Mouse (Mus musculus): ENCODE results near the gene Zfp536. TPM values are rescaled to one million over a fixed set of nuclear protein-coding genes. Genes with fewer than 3 reads are reported as not detected.
A peak's percentile ranks its signal among the peaks of the same experiment; 100 is the strongest.

The Zfp536 gene
- polyA plus RNA-seq, 1 experiment from 2014 or later: 36.0 TPM

DNA sequence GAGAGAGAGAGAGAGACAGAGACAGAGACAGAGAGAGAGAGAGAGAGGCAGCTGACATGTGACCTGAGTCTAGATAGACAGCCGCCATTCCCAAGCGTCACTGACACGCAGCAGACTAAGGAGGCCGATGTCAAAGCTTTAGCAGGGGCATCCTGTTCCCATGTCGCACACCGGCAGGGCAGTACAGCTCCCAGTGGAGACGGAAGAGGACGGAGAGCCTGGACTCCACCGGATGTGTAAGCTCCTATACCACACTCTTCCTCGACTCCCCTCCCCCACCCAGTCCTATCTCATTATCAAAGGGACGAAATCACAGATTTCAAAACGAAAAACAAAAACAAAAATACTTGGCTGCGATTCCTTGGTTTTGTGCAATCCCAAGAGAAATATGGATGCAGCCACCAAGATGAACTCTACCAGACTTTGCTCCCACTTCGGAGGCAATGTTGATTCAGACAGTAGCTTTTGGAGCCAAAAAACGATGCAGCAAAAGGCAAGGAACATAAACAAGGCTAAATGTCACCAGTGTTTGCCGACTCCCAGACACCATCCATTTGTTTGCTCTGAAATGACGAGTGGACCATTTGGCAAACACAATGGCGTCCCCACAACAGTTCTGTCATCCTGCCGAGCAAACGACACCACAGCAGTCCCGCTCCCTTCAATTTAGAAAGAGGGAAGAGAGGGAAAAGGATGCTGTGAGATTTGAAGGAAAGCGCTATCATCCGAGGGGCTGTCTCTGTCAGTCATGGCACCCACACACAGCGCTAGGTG is 299.9 kb downstream of the Zfp536 start:
- 73% methylated on average over 24 of the region's 24 CpGs for WGBS
- Histone ChIP-seq H3K9me3 (no peaks in the 10 kb centered on the region), H3K9ac (replicated peaks) (no peak overlapping the region), H3K4me2 (replicated peaks) (no peak overlapping the region), H3K27me3 (no peaks in the 10 kb centered on the region), H3K4me3 (no peak overlapping the region), H3K27ac (replicated peaks) (no peak overlapping the region), H3K4me1 (no peaks in the 10 kb centered on the region), H3K36me3 (no peaks in the 10 kb centered on the region)
- no peak for ATAC-seq (replicated peaks)

- Histone ChIP-seq H3K9ac (replicated peaks) (no peak overlapping the region), H3K9me3 (no peaks in the 10 kb centered on the region), H3K36me3 (no peaks in the 10 kb centered on the region), H3K27me3 (no peaks in the 10 kb centered on the region), H3K4me1 (no peaks in the 10 kb centered on the region), H3K4me3 (no peak overlapping the region), H3K27ac (replicated peaks) (no peak overlapping the region), H3K4me2 (replicated peaks) (no peak overlapping the region)
- ATAC-seq (replicated peaks): no peak
- 57% methylated on average over 8 of the region's 8 CpGs for WGBS
Measured at GRCm38 (mm10) chr7:37471726-37472125, 301.7 kb downstream of the Zfp536 start.

GRCm38 (mm10) chr7:37466477-37467243 is 306.8 kb downstream of the Zfp536 start:
- Histone ChIP-seq H3K4me1 (no peaks in the 10 kb centered on the region), H3K9ac (replicated peaks) (no peak overlapping the region), H3K27ac (replicated peaks) (no peak overlapping the region), H3K9me3 (no peaks in the 10 kb centered on the region), H3K4me2 (replicated peaks) (no peak overlapping the region), H3K36me3 (no peaks in the 10 kb centered on the region), H3K27me3 (no peaks in the 10 kb centered on the region), H3K4me3 (no peak overlapping the region)
- ATAC-seq (replicated peaks): 0 out of 2 replicates have a peak, but pooled peaks have one; percentile 19
- WGBS: 60% methylated on average over 9 of the region's 9 CpGs

DNA sequence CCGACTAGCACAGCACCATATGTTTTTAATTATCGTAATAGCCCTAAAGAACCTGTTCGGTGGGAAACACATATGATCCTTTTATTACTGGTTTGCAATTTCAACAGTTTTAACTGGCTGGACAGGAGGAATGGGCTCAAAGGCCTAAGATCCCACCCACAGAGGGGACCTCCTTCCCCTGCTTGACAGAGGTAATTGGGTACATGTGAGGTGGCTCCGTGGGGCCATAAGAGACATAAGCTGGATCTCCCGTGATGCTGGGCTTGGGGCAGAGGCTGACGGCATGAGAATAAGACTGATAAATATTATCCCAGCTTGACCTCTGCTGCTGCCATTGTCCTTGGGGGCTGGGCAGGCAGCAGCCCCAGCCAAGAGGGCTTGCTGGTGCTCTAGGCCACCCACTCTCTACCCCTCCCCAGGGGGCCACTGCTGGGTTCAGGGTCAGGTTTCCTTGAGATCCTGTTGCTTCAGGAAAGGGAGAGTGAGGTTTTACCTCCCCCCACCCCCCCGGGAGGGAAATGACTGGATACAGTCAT is 309.2 kb downstream of the Zfp536 start:
- WGBS: 60% methylated on average over 7 of the region's 7 CpGs
- no peak overlapping the region for H3K27ac ChIP-seq (replicated peaks)
- ATAC-seq (replicated peaks): no peak

DNA sequence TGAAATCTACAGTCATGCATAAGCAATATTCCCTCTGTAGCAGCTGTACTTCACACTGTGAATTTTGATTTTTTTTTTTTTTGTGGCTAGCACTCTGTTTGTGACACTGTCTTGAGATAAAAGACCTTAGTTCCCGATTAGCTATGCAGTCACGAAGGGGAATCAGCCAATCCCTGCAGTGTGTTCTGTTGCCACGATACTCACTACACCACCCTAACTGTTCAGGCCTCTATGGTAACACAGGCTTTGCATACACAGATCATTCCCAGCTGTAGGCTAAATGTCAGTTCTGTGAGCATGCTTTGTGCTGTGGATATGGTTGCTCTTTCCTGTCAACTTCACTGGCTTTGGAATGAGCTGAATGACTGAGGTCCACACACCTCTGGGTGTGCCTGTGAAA is 325.9 kb downstream of the Zfp536 start:
- H3K9ac ChIP-seq (replicated peaks): no peak overlapping the region
- 88% methylated on average over 3 of the region's 3 CpGs for WGBS
- H3K4me3 ChIP-seq: no peak overlapping the region
- H3K27me3 ChIP-seq: no peaks in the 10 kb centered on the region
- H3K4me2 ChIP-seq (replicated peaks): no peak overlapping the region
- no peaks in the 10 kb centered on the region for H3K9me3 ChIP-seq
- no peak for ATAC-seq (replicated peaks)
- H3K27ac ChIP-seq (replicated peaks): no peak overlapping the region
- H3K4me1 ChIP-seq: no peaks in the 10 kb centered on the region
- H3K36me3 ChIP-seq: no peaks in the 10 kb centered on the region

More for the DNA sequence above, 309.2 kb downstream of the Zfp536 start:
- H3K27me3 ChIP-seq: no peaks in the 10 kb centered on the region
- no peaks in the 10 kb centered on the region for H3K36me3 ChIP-seq
- H3K9ac ChIP-seq (replicated peaks): no peak overlapping the region
- H3K4me1 ChIP-seq: no peaks in the 10 kb centered on the region
- H3K4me2 ChIP-seq (replicated peaks): no peak overlapping the region
- no peaks in the 10 kb centered on the region for H3K9me3 ChIP-seq
- H3K4me3 ChIP-seq: no peak overlapping the region

DNA sequence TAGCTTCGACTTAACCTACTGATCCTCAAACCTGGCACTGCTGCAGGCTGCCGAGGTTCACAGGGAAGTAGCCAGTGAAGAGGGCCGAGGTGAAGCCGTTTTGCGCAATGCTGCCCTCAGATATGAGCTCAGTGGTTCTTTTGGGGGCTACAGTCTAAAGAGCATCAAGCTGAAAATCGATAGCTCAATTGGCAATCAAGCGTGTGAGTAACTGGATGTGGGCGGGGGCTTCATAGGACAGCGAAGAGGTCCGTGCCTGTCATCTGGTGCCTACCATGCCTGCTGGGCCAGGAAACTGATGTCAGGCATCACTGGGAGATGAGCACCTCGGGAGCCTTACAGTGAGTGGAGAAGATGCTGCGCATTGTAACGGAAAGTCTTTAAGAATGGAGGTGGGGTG is 333.5 kb downstream of the Zfp536 start:
- no peak overlapping the region for H3K4me2 ChIP-seq (replicated peaks)
- H3K27ac ChIP-seq (replicated peaks): no peak overlapping the region
- H3K27me3 ChIP-seq: no peaks in the 10 kb centered on the region
- H3K4me3 ChIP-seq: no peak overlapping the region
- H3K9me3 ChIP-seq: no peaks in the 10 kb centered on the region
- peak; percentile 32; the same call in 1 of the 2 replicates for ATAC-seq (replicated peaks)
- no peaks in the 10 kb centered on the region for H3K4me1 ChIP-seq
- H3K36me3 ChIP-seq: no peaks in the 10 kb centered on the region
- WGBS: 85% methylated on average over 13 of the region's 13 CpGs
- H3K9ac ChIP-seq (replicated peaks): no peak overlapping the region

- Histone ChIP-seq H3K36me3 (no peaks in the 10 kb centered on the region), H3K9ac (replicated peaks) (no peak overlapping the region), H3K9me3 (no peaks in the 10 kb centered on the region), H3K4me2 (replicated peaks) (no peak overlapping the region), H3K4me1 (no peaks in the 10 kb centered on the region), H3K4me3 (no peak overlapping the region), H3K27me3 (no peaks in the 10 kb centered on the region), H3K27ac (replicated peaks) (no peak overlapping the region)
- WGBS: 59% methylated on average over 16 of the region's 16 CpGs
- ATAC-seq (replicated peaks): peak; percentile 61; the same call in 1 of the 2 replicates
Measured at GRCm38 (mm10) chr7:37439117-37439844, 334.2 kb downstream of the Zfp536 start.

GRCm38 (mm10) chr7:37437887-37438286 is 335.6 kb downstream of the Zfp536 start:
- WGBS: 88% methylated on average over 3 of the region's 3 CpGs
- H3K9ac ChIP-seq (replicated peaks): no peak overlapping the region
- H3K4me3 ChIP-seq: no peak overlapping the region
- ATAC-seq (replicated peaks): no peak
- no peaks in the 10 kb centered on the region for H3K27me3 ChIP-seq
- no peaks in the 10 kb centered on the region for H3K36me3 ChIP-seq
- H3K27ac ChIP-seq (replicated peaks): no peak overlapping the region
- no peak overlapping the region for H3K4me2 ChIP-seq (replicated peaks)
- no peaks in the 10 kb centered on the region for H3K4me1 ChIP-seq
- H3K9me3 ChIP-seq: no peaks in the 10 kb centered on the region

DNA sequence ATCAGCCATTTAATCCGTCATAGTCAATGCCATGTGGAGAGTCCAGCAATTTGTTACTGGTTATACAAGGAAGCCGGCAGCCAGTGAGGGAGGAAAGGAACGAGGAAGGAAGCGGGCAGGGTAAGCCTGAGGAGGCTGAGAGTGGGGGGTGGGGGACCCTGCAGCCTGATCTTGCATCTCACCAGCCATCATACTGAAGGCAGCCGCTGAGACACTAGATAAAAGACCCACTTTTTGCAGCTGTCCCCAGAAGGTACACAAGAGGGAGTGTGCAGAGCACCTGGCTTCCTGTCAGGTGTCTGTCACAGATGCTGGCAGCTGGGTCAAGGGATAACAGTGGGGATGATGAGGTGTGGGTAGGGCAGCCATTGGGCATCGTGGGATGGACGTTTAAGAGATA is 340.3 kb downstream of the Zfp536 start:
- Histone ChIP-seq H3K9ac (replicated peaks) (no peak overlapping the region), H3K9me3 (no peaks in the 10 kb centered on the region), H3K4me3 (no peak overlapping the region), H3K36me3 (no peaks in the 10 kb centered on the region), H3K27ac (replicated peaks) (no peak overlapping the region), H3K4me2 (replicated peaks) (no peak overlapping the region), H3K4me1 (peaks cover 9% of the 10 kb centered on the region; the same call in 1 of the 2 replicates), H3K27me3 (no peaks in the 10 kb centered on the region)
- ATAC-seq (replicated peaks): no peak
- WGBS: 55% methylated on average over 7 of the region's 7 CpGs

DNA sequence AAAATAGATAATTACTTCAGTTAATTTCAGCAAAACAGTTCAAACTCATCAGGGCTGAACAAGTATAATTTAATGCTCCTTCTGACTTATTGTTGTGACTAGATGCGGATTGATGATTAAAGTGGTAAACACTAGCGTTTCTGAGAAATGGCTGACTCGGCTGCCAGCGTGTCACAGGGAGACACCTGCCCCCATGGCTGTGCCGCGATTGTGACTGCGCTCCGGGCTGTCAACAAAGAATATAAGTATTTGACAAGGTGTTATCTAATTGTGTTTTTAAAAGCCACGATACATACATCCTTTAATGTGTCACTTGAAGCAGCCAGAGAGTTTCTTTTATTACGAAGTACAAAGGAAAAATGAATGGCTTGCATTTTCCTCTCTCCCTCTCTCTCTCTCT is 342.0 kb downstream of the Zfp536 start:
- Histone ChIP-seq H3K4me2 (replicated peaks) (no peak overlapping the region), H3K4me1 (peaks cover 9% of the 10 kb centered on the region; the same call in 1 of the 2 replicates), H3K36me3 (no peaks in the 10 kb centered on the region), H3K27ac (replicated peaks) (peak overlapping the region; percentile 13; the same call in 1 of the 2 replicates), H3K4me3 (no peak overlapping the region), H3K9me3 (no peaks in the 10 kb centered on the region), H3K9ac (replicated peaks) (no peak overlapping the region), H3K27me3 (no peaks in the 10 kb centered on the region)
- WGBS: 38% methylated on average over 10 of the region's 10 CpGs
- ATAC-seq (replicated peaks): peak; percentile 55; the same call in 1 of the 2 replicates

DNA sequence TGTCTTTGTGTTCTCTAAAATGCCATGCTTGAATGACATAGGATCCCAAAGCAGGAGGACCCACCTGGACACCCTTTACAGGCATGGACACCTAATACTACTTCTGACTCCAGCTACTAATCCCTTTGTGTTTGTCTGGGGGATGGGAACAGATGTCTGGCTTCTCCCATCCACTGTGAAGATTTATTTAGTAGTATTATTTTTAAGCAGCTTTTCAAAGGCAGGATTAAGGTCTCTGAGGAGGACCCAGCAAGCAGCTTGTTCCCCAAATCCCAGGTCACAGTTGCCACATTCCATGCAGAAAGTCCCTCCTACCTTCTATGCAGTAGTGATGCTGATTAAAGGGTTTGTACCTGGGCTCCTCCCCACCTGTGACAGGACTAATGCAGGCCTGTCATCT is 347.4 kb downstream of the Zfp536 start:
- no peak for ATAC-seq (replicated peaks)
- H3K27ac ChIP-seq (replicated peaks): no peak overlapping the region
- H3K4me3 ChIP-seq: no peak overlapping the region
- H3K36me3 ChIP-seq: no peaks in the 10 kb centered on the region
- no peaks in the 10 kb centered on the region for H3K27me3 ChIP-seq
- no peak overlapping the region for H3K9ac ChIP-seq (replicated peaks)
- no peaks in the 10 kb centered on the region for H3K9me3 ChIP-seq
- no peak overlapping the region for H3K4me2 ChIP-seq (replicated peaks)
- no peaks in the 10 kb centered on the region for H3K4me1 ChIP-seq

GRCm38 (mm10) chr7:37422966-37423365 is 350.5 kb downstream of the Zfp536 start:
- Histone ChIP-seq H3K4me2 (replicated peaks) (no peak overlapping the region), H3K9me3 (no peaks in the 10 kb centered on the region), H3K9ac (replicated peaks) (no peak overlapping the region), H3K27ac (replicated peaks) (no peak overlapping the region), H3K4me1 (no peaks in the 10 kb centered on the region), H3K36me3 (no peaks in the 10 kb centered on the region), H3K27me3 (no peaks in the 10 kb centered on the region), H3K4me3 (no peak overlapping the region)
- 52% methylated on average over 2 of the region's 2 CpGs for WGBS
- no peak for ATAC-seq (replicated peaks)
